Mouse (Mus musculus) liver, adult 2 months (tissue): ENCODE measurements around the gene Adprhl2. TPM values are rescaled to one million over a fixed set of nuclear protein-coding genes. Genes with fewer than 3 reads are reported as not detected.

ENCODE experiments used
- DNase-seq: peaks from one replicate; pipeline ENCODE4 v3.0.0-alpha.2; 2011; ENCODE audit warnings: low read depth, low spot score; ENCODE audit errors: extremely low read depth
- H3K27ac ChIP-seq: fragments of 200-500 bp; replicated peaks from 2 replicates; pipeline ENCODE4 v1.5.1; 2012; ENCODE audit warnings: low read depth, mild to moderate bottlenecking, control low read depth, inconsistent platforms, low read length; ENCODE audit not compliant: insufficient read depth
- H3K27me3 ChIP-seq: fragments of 200-500 bp; 2 replicates; pipeline ENCODE4 v1.6.1; 2012; ENCODE audit warnings: mild to moderate bottlenecking, moderate library complexity, low read length, inconsistent platforms; ENCODE audit not compliant: control insufficient read depth, insufficient read depth
- H3K36me3 ChIP-seq: fragments of 200-500 bp; 2 replicates; pipeline ENCODE4 v1.6.1; 2012; ENCODE audit warnings: low read length, inconsistent platforms; ENCODE audit not compliant: control insufficient read depth, insufficient read depth
- H3K4me1 ChIP-seq: fragments of 200-500 bp; 2 replicates; pipeline ENCODE4 v1.6.1; 2011; ENCODE audit warnings: low read length; ENCODE audit not compliant: control insufficient read depth, insufficient read depth
- H3K4me3 ChIP-seq: fragments of 200-500 bp; 2 replicates; pipeline ENCODE4 v1.5.1; 2011; ENCODE audit warnings: low read depth, mild to moderate bottlenecking, control low read depth, low read length, moderate library complexity; ENCODE audit not compliant: insufficient read depth
- H3K79me2 ChIP-seq: fragments of 200-500 bp; 2 replicates; pipeline ENCODE4 v1.6.1; 2012; ENCODE audit warnings: inconsistent platforms, mild to moderate bottlenecking, low read length, moderate library complexity; ENCODE audit not compliant: control insufficient read depth, insufficient read depth
- H3K9ac ChIP-seq: fragments of 200-500 bp; 2 replicates; pipeline ENCODE4 v1.6.1; 2012; ENCODE audit warnings: low read depth, mild to moderate bottlenecking, control low read depth, inconsistent platforms, low read length
- CTCF ChIP-seq: fragments of 200-500 bp; IDR thresholded peaks from 2 replicates; pipeline ENCODE4 v1.5.1; 2011; ENCODE audit warnings: low read depth, low read length, control low read depth
- POLR2A ChIP-seq: fragments of 200-500 bp; IDR thresholded peaks from 2 replicates; pipeline ENCODE4 v1.6.1; 2011; ENCODE audit warnings: low read length, control low read depth; ENCODE audit not compliant: insufficient read depth; ENCODE audit errors: extremely low read depth
- WGBS: fragments of 180-500 bp; shearing (Covaris S2); methylation state at CpG from one replicate; pipeline ENCODE4 v1.1.7; 2018; 5-methylcytosine and 5-hydroxymethylcytosine counted together
- polyA plus RNA-seq: library from polyadenylated mRNA; depleted of rRNA; stranded (reverse); fragments of >200 nt; gene quantifications from 2 replicates; pipeline ENCODE4 v1.2.3, GENCODE M21; 2012
- total RNA-seq: library from RNA; depleted of rRNA; stranded (reverse); fragments of >200 nt; gene quantifications from 2 replicates; pipeline ENCODE4 v1.2.3, GENCODE M21; 2014

Gene Adprhl2
- total and polyA plus RNA-seq, 2 experiments, result 12.1 to 27.6 TPM

GRCm38 (mm10) chr4:126303877-126304276 is 17.6 kb downstream of the Adprhl2 start:
- Histone ChIP-seq H3K9ac (no peak overlapping the region), H3K79me2 (no peaks in the 10 kb centered on the region), H3K36me3 (no peaks in the 10 kb centered on the region), H3K27ac (no peak overlapping the region), H3K4me1 (no peaks in the 10 kb centered on the region), H3K4me3 (no peak overlapping the region), H3K27me3 (peaks cover 9% of the 10 kb centered on the region; the same call in 1 of the 2 replicates)
- 76% methylated on average over 4 of the region's 4 CpGs for WGBS
- peak; percentile 25; the same call in 1 of the 2 replicates for TF ChIP-seq CTCF
- no peak for TF ChIP-seq POLR2A
- no peak for DNase-seq

GRCm38 (mm10) chr4:126301584-126302309 is 19.8 kb downstream of the Adprhl2 start:
- Histone ChIP-seq H3K79me2 (no peaks in the 10 kb centered on the region), H3K27me3 (peaks cover 9% of the 10 kb centered on the region; the same call in 1 of the 2 replicates), H3K9ac (no peak overlapping the region), H3K27ac (no peak overlapping the region), H3K36me3 (no peaks in the 10 kb centered on the region), H3K4me1 (0 out of 2 replicates have a peak, but pooled peaks cover 1% of the 10 kb centered on the region), H3K4me3 (no peak overlapping the region)
- WGBS, result 29% methylated on average over 27 of the region's 27 CpGs
- TF ChIP-seq POLR2A (no peak), CTCF (no peak)
- no peak for DNase-seq

GRCm38 (mm10) chr4:126300916-126301583 is 20.5 kb downstream of the Adprhl2 start:
- no peak for DNase-seq
- no peak overlapping the region for H3K27ac ChIP-seq
- H3K9ac ChIP-seq, result no peak overlapping the region
- WGBS, result 7% methylated on average over 50 of the region's 50 CpGs
- H3K79me2 ChIP-seq, result no peaks in the 10 kb centered on the region
- H3K27me3 ChIP-seq, result peaks cover 11% of the 10 kb centered on the region; the same call in 1 of the 2 replicates
- no peak for TF ChIP-seq CTCF
- TF ChIP-seq POLR2A, result no peak
- H3K4me1 ChIP-seq, result peaks cover 6% of the 10 kb centered on the region; the same call in 1 of the 2 replicates
- no peaks in the 10 kb centered on the region for H3K36me3 ChIP-seq
- H3K4me3 ChIP-seq, result no peak overlapping the region

GRCm38 (mm10) chr4:126296617-126297101 is 24.8 kb downstream of the Adprhl2 start:
- Histone ChIP-seq H3K36me3 (no peaks in the 10 kb centered on the region), H3K27ac (no peak overlapping the region), H3K27me3 (peaks cover 11% of the 10 kb centered on the region; the same call in 1 of the 2 replicates), H3K4me1 (peaks cover 6% of the 10 kb centered on the region; the same call in 1 of the 2 replicates), H3K4me3 (peak overlapping the region; percentile 48), H3K9ac (peak overlapping the region; percentile 55), H3K79me2 (no peaks in the 10 kb centered on the region)
- DNase-seq, result peak; percentile 16
- TF ChIP-seq POLR2A (no peak), CTCF (no peak)
- 3% methylated on average over 34 of the region's 34 CpGs for WGBS

- TF ChIP-seq CTCF (no peak), POLR2A (no peak)
- Histone ChIP-seq H3K27me3 (peaks cover 9% of the 10 kb centered on the region; the same call in 1 of the 2 replicates), H3K4me1 (peaks cover 6% of the 10 kb centered on the region; the same call in 1 of the 2 replicates), H3K9ac (no peak overlapping the region), H3K79me2 (no peaks in the 10 kb centered on the region), H3K27ac (no peak overlapping the region), H3K36me3 (no peaks in the 10 kb centered on the region), H3K4me3 (no peak overlapping the region)
- 71% methylated on average over 4 of the region's 4 CpGs for WGBS
- DNase-seq, result no peak
Measured at GRCm38 (mm10) chr4:126295937-126296336, 25.6 kb downstream of the Adprhl2 start.
